8 mouse cellular contexts compared by ENCODE assay signal in genomic region chr10:13565080-13565448, GRCm38 (mm10). TPM values are rescaled to one million over a fixed set of nuclear protein-coding genes. Genes with fewer than 3 reads are reported as not detected.
A peak's percentile ranks its signal among the peaks of the same experiment; 100 is the strongest.
DNase-seq lines count a peak whose midpoint lies in the region; ATAC-seq lines count a peak whose summit lies in the region.

No protein-coding gene starts in this region.

- WGBS in lung, embryonic 16.5 days = 42% methylated on average over 8 of the region's 8 CpGs
- WGBS in liver, embryonic 15.5 days (ENCODE audit: insufficient replicate concordance) = 51% methylated on average over 8 of the region's 8 CpGs

- no peaks in the 10 kb centered on the region for H3K4me1 ChIP-seq in lung, embryonic 16.5 days (replicated peaks; ENCODE audit: control insufficient read depth, insufficient read depth, low read length)
- no peaks in the 10 kb centered on the region for H3K4me1 ChIP-seq in liver, embryonic 15.5 days (replicated peaks)

- no peaks in the 10 kb centered on the region for H3K9me3 ChIP-seq in lung, embryonic 16.5 days (ENCODE audit: control insufficient read depth, low read length)
- H3K9me3 ChIP-seq in liver, embryonic 15.5 days (replicated peaks) = no peaks in the 10 kb centered on the region

- H3K27me3 ChIP-seq in lung, embryonic 16.5 days (ENCODE audit: control insufficient read depth, insufficient read depth, low read depth, low read length) = no peaks in the 10 kb centered on the region
- H3K27me3 ChIP-seq in liver, embryonic 15.5 days = no peaks in the 10 kb centered on the region

- H3K4me3 ChIP-seq in lung, embryonic 16.5 days (ENCODE audit: low read length) = peak overlapping the region; percentile 26
- H3K4me3 ChIP-seq in liver, embryonic 15.5 days (replicated peaks) = no peak overlapping the region

- H3K9ac ChIP-seq in lung, embryonic 16.5 days (ENCODE audit: low read length) = no peak overlapping the region
- H3K9ac ChIP-seq in liver, embryonic 15.5 days = no peak overlapping the region

- peaks cover 7% of the 10 kb centered on the region; the same call in 1 of the 2 replicates for H3K36me3 ChIP-seq in lung, embryonic 16.5 days (ENCODE audit: control insufficient read depth, insufficient read depth, low read length)
- H3K36me3 ChIP-seq in liver, embryonic 15.5 days (replicated peaks) = peaks cover 33% of the 10 kb centered on the region

- no peak for DNase-seq in frontal cortex, postnatal 14 days (ENCODE audit: low spot score in 2 of 2)
- no peak for DNase-seq in lung, postnatal 4 days
- no peak for DNase-seq in right cerebral cortex, postnatal 36 days (ENCODE audit: low spot score in 2 of 2)
- no peak for DNase-seq in spleen, adult 12 weeks (ENCODE audit: low spot score)
- no peak for DNase-seq in embryo, embryonic 11 days

- no peak overlapping the region for H3K27ac ChIP-seq in lung, embryonic 16.5 days (ENCODE audit: low read length)
- H3K27ac ChIP-seq in liver, embryonic 15.5 days (replicated peaks) = no peak overlapping the region

- peak; percentile 18 for ATAC-seq in frontal cortex, adult (ENCODE audit: low TSS enrichment)
- no peak for ATAC-seq in lung, embryonic 16.5 days (ENCODE audit: low read depth)
- ATAC-seq in liver, embryonic 15.5 days (ENCODE audit: insufficient read depth) = no peak

- H3K4me2 ChIP-seq in lung, embryonic 16.5 days (ENCODE audit: low read depth, low read length) = peak overlapping the region; percentile 50
- H3K4me2 ChIP-seq in liver, embryonic 15.5 days = peak overlapping the region; percentile 9; the same call in 1 of the 2 replicates

RNA-seq across cellular contexts. Expression of gene Pex3, which starts 12.1 kb away (rescaled TPM):
- polyA plus RNA-seq in lung, embryonic 16.5 days (2015; fragmentation: Nextera tagmentation; extraction: Ambion mirVana) = 24.8 and 25.5 TPM in 2 replicates
- 8.4 and 8.9 TPM in 2 replicates for polyA plus RNA-seq in liver, embryonic 15.5 days (2015; fragmentation: Nextera tagmentation; extraction: Ambion mirVana)

RNA-seq across cellular contexts. Expression of gene Adat2, which starts 12.4 kb away (rescaled TPM):
- polyA plus RNA-seq in lung, embryonic 16.5 days (2015; fragmentation: Nextera tagmentation; extraction: Ambion mirVana) = 3.6 and 3.8 TPM in 2 replicates
- polyA plus RNA-seq in liver, embryonic 15.5 days (2015; fragmentation: Nextera tagmentation; extraction: Ambion mirVana) = 1.9 and 2.0 TPM in 2 replicates
